Mouse (Mus musculus): ENCODE measurements around the gene Olfr747. TPM values are rescaled to one million over a fixed set of nuclear protein-coding genes. Genes with fewer than 3 reads are reported as not detected.

The Olfr747 gene
- total and polyA plus RNA-seq, 3 experiments: not detected

- ATAC-seq (ENCODE audit: extremely low read depth, insufficient number of reproducible peaks, low FRiP score, poor library complexity, severe bottlenecking) (no peak), DNase-seq (ENCODE audit: low spot score) (no peak)
- TF ChIP-seq CTCF (IDR thresholded peaks at IDR 0.05; ENCODE audit: low read depth, low read length) (no peak), TAL1 (conservative IDR thresholded peaks at IDR 0.05; ENCODE audit: low read depth, low read length) (no peak), GATA1 (IDR thresholded peaks at IDR 0.05; ENCODE audit: borderline replicate concordance, low read length) (no peak)
- Histone ChIP-seq H3K27me3 (ENCODE audit: insufficient read depth, low read length) (no peaks in the 10 kb centered on the region), H3K4me1 (ENCODE audit: insufficient read depth, low read depth, low read length) (no peaks in the 10 kb centered on the region), H3K9me3 (replicated peaks) (no peaks in the 10 kb centered on the region), H3K4me3 (ENCODE audit: low read depth, low read length) (no peak within 1 kb of the TSS), H3K36me3 (replicated peaks) (no peaks in the 10 kb centered on the region)
Observed at GRCm38 (mm10) chr14:50639088-50639487, 53.9 kb downstream of the Olfr747 start, which contains the start of gene Olfr745. Gene Olfr745, plus strand, starts transcription at chr14:50639388.

Other genes starting within 250 kb of the Olfr747 start
- not detected in 2 replicates for gene Olfr740, start 247.7 kb downstream of the Olfr747 start, total RNA-seq (2014; fragmentation: Nextera tagmentation)
- 0.06 and 0.11 TPM in 2 replicates for gene Olfr740, start 247.7 kb downstream of the Olfr747 start, total RNA-seq (2017)
- gene Olfr740, start 247.7 kb downstream of the Olfr747 start, polyA plus RNA-seq (2012): not detected in 2 replicates
- not detected in 2 replicates for gene Olfr741, start 220.5 kb downstream of the Olfr747 start, total RNA-seq (2014; fragmentation: Nextera tagmentation)
- gene Olfr741, start 220.5 kb downstream of the Olfr747 start, total RNA-seq (2017): 0.16 TPM in 1 of 2 replicates, not detected in the other
- not detected in 2 replicates for gene Olfr741, start 220.5 kb downstream of the Olfr747 start, polyA plus RNA-seq (2012)
- gene Olfr742, start 189.6 kb downstream of the Olfr747 start, total RNA-seq (2014; fragmentation: Nextera tagmentation): not detected in 2 replicates
- gene Olfr742, start 189.6 kb downstream of the Olfr747 start, total RNA-seq (2017): 0.11 TPM in 1 of 2 replicates, not detected in the other
- gene Olfr742, start 189.6 kb downstream of the Olfr747 start, polyA plus RNA-seq (2012): not detected in 2 replicates
- not detected in 2 replicates for gene Olfr743, start 171.4 kb downstream of the Olfr747 start, total RNA-seq (2014; fragmentation: Nextera tagmentation)
- gene Olfr743, start 171.4 kb downstream of the Olfr747 start, total RNA-seq (2017): 0.22 and 0.23 TPM in 2 replicates
- not detected in 2 replicates for gene Olfr743, start 171.4 kb downstream of the Olfr747 start, polyA plus RNA-seq (2012)
- gene Olfr744, start 78.3 kb downstream of the Olfr747 start, total RNA-seq (2014; fragmentation: Nextera tagmentation): not detected in 2 replicates
- 0.11 TPM in 1 of 2 replicates, not detected in the other for gene Olfr744, start 78.3 kb downstream of the Olfr747 start, total RNA-seq (2017)
- not detected in 2 replicates for gene Olfr744, start 78.3 kb downstream of the Olfr747 start, polyA plus RNA-seq (2012)
- gene Olfr745, start 53.8 kb downstream of the Olfr747 start, total RNA-seq (2014; fragmentation: Nextera tagmentation): not detected in 2 replicates
- 0.27 TPM in 1 of 2 replicates, not detected in the other for gene Olfr745, start 53.8 kb downstream of the Olfr747 start, total RNA-seq (2017)
- not detected in 2 replicates for gene Olfr745, start 53.8 kb downstream of the Olfr747 start, polyA plus RNA-seq (2012)
- not detected in 2 replicates for gene Olfr746, start 46.1 kb downstream of the Olfr747 start, total RNA-seq (2014; fragmentation: Nextera tagmentation)
- gene Olfr746, start 46.1 kb downstream of the Olfr747 start, total RNA-seq (2017): 0.22 TPM in 1 of 2 replicates, not detected in the other
- gene Olfr746, start 46.1 kb downstream of the Olfr747 start, polyA plus RNA-seq (2012): not detected in 2 replicates
- gene Olfr748, start 14.2 kb upstream of the Olfr747 start, total RNA-seq (2014; fragmentation: Nextera tagmentation): not detected in 2 replicates
- gene Olfr748, start 14.2 kb upstream of the Olfr747 start, total RNA-seq (2017): 0.11 and 0.29 TPM in 2 replicates
- gene Olfr748, start 14.2 kb upstream of the Olfr747 start, polyA plus RNA-seq (2012): not detected in 2 replicates
- not detected in 2 replicates for gene Olfr749, start 51.9 kb upstream of the Olfr747 start, total RNA-seq (2014; fragmentation: Nextera tagmentation)
- 0.11 and 0.46 TPM in 2 replicates for gene Olfr749, start 51.9 kb upstream of the Olfr747 start, total RNA-seq (2017)
- not detected in 2 replicates for gene Olfr749, start 51.9 kb upstream of the Olfr747 start, polyA plus RNA-seq (2012)
- 36.6 and 45.8 TPM in 2 replicates for gene Ttc5, start 92.3 kb upstream of the Olfr747 start, total RNA-seq (2014; fragmentation: Nextera tagmentation)
- 43.4 and 45.2 TPM in 2 replicates for gene Ttc5, start 92.3 kb upstream of the Olfr747 start, total RNA-seq (2017)
- gene Ttc5, start 92.3 kb upstream of the Olfr747 start, polyA plus RNA-seq (2012): 26.5 and 40.2 TPM in 2 replicates
- 8.7 and 10.3 TPM in 2 replicates for gene Ccnb1ip1, start 114.5 kb upstream of the Olfr747 start, total RNA-seq (2014; fragmentation: Nextera tagmentation)
- gene Ccnb1ip1, start 114.5 kb upstream of the Olfr747 start, total RNA-seq (2017): 6.1 and 8.3 TPM in 2 replicates
- 0.20 and 0.22 TPM in 2 replicates for gene Ccnb1ip1, start 114.5 kb upstream of the Olfr747 start, polyA plus RNA-seq (2012)
- 130 and 176 TPM in 2 replicates for gene Parp2, start 114.6 kb upstream of the Olfr747 start, total RNA-seq (2014; fragmentation: Nextera tagmentation)
- gene Parp2, start 114.6 kb upstream of the Olfr747 start, total RNA-seq (2017): 101 and 111 TPM in 2 replicates
- gene Parp2, start 114.6 kb upstream of the Olfr747 start, polyA plus RNA-seq (2012): 7.2 and 8.2 TPM in 2 replicates
- gene Tep1, start 177.4 kb upstream of the Olfr747 start, total RNA-seq (2014; fragmentation: Nextera tagmentation): 17.0 and 21.3 TPM in 2 replicates
- gene Tep1, start 177.4 kb upstream of the Olfr747 start, total RNA-seq (2017): 29.1 and 29.9 TPM in 2 replicates
- 2.7 and 3.3 TPM in 2 replicates for gene Tep1, start 177.4 kb upstream of the Olfr747 start, polyA plus RNA-seq (2012)
- not detected in 2 replicates for gene Klhl33, start 204.3 kb upstream of the Olfr747 start, total RNA-seq (2014; fragmentation: Nextera tagmentation)
- gene Klhl33, start 204.3 kb upstream of the Olfr747 start, total RNA-seq (2017): 0.17 and 0.22 TPM in 2 replicates
- not detected in 2 replicates for gene Klhl33, start 204.3 kb upstream of the Olfr747 start, polyA plus RNA-seq (2012)
- gene Osgep, start 231.7 kb upstream of the Olfr747 start, total RNA-seq (2014; fragmentation: Nextera tagmentation): 25.6 and 29.9 TPM in 2 replicates
- gene Osgep, start 231.7 kb upstream of the Olfr747 start, total RNA-seq (2017): 94.9 and 117 TPM in 2 replicates
- 29.3 and 42.4 TPM in 2 replicates for gene Osgep, start 231.7 kb upstream of the Olfr747 start, polyA plus RNA-seq (2012)
- 133 and 142 TPM in 2 replicates for gene Apex1, start 231.8 kb upstream of the Olfr747 start, total RNA-seq (2014; fragmentation: Nextera tagmentation)
- 165 and 174 TPM in 2 replicates for gene Apex1, start 231.8 kb upstream of the Olfr747 start, total RNA-seq (2017)
- gene Apex1, start 231.8 kb upstream of the Olfr747 start, polyA plus RNA-seq (2012): 162 and 174 TPM in 2 replicates
- 23.2 and 45.6 TPM in 2 replicates for gene Pip4p1, start 237.7 kb upstream of the Olfr747 start, total RNA-seq (2014; fragmentation: Nextera tagmentation)
- gene Pip4p1, start 237.7 kb upstream of the Olfr747 start, total RNA-seq (2017): 31.1 and 32.7 TPM in 2 replicates
- 99.9 and 126 TPM in 2 replicates for gene Pip4p1, start 237.7 kb upstream of the Olfr747 start, polyA plus RNA-seq (2012)
- 70.0 and 88.4 TPM in 2 replicates for gene Pnp, start 237.9 kb upstream of the Olfr747 start, total RNA-seq (2014; fragmentation: Nextera tagmentation)
- gene Pnp, start 237.9 kb upstream of the Olfr747 start, total RNA-seq (2017): 110 and 112 TPM in 2 replicates
- 1.5 TPM in 2 replicates for gene Pnp, start 237.9 kb upstream of the Olfr747 start, polyA plus RNA-seq (2012)